Mouse (Mus musculus): ENCODE measurements around the gene Lrrc1. TPM values are rescaled to one million over a fixed set of nuclear protein-coding genes. Genes with fewer than 3 reads are reported as not detected.

Lrrc1 gene
- polyA plus RNA-seq, 1 experiment from 2014 or later: 14.9 TPM

GRCm38 (mm10) chr9:77382514-77382913 is 162.2 kb downstream of the Lrrc1 start:
- no peak overlapping the region for H3K9ac ChIP-seq (ENCODE audit: low read length)
- H3K36me3 ChIP-seq (ENCODE audit: control insufficient read depth, insufficient read depth, low read length): no peaks in the 10 kb centered on the region
- H3K27ac ChIP-seq (replicated peaks): no peak overlapping the region
- no peak overlapping the region for H3K4me2 ChIP-seq (replicated peaks; ENCODE audit: low read depth)
- H3K27me3 ChIP-seq (ENCODE audit: control insufficient read depth, insufficient read depth, low read length): no peaks in the 10 kb centered on the region
- ATAC-seq (ENCODE audit: low FRiP score, low TSS enrichment) (no peak), DNase-seq (ENCODE audit: low spot score) (no peak)
- H3K4me3 ChIP-seq (ENCODE audit: low read depth, low read length): no peak overlapping the region
- no peaks in the 10 kb centered on the region for H3K4me1 ChIP-seq (replicated peaks; ENCODE audit: control insufficient read depth, insufficient read depth)
- TF ChIP-seq CTCF (IDR thresholded peaks at IDR 0.05; ENCODE audit: low read depth) (no peak), EP300 (optimal IDR thresholded peaks at IDR 0.05) (no peak)
- 61% methylated on average over 3 of the region's 3 CpGs for WGBS
- H3K9me3 ChIP-seq (ENCODE audit: control insufficient read depth, low read length): no peaks in the 10 kb centered on the region

- no peak for ATAC-seq (ENCODE audit: low FRiP score, low TSS enrichment)
- WGBS: 7% methylated on average over 5 of the region's 5 CpGs
- no peaks in the 10 kb centered on the region for H3K36me3 ChIP-seq (ENCODE audit: control insufficient read depth, insufficient read depth, low read length)
- H3K27ac ChIP-seq (replicated peaks): no peak overlapping the region
- no peaks in the 10 kb centered on the region for H3K4me1 ChIP-seq (replicated peaks; ENCODE audit: control insufficient read depth, insufficient read depth)
- no peak overlapping the region for H3K4me3 ChIP-seq (ENCODE audit: low read depth, low read length)
- H3K4me2 ChIP-seq (replicated peaks; ENCODE audit: low read depth): no peak overlapping the region
- no peak overlapping the region for H3K9ac ChIP-seq (ENCODE audit: low read length)
- peak; percentile 79 for DNase-seq (ENCODE audit: low spot score)
- TF ChIP-seq CTCF (IDR thresholded peaks at IDR 0.05; ENCODE audit: low read depth) (peak; percentile 92), EP300 (optimal IDR thresholded peaks at IDR 0.05) (no peak)
- no peaks in the 10 kb centered on the region for H3K27me3 ChIP-seq (ENCODE audit: control insufficient read depth, insufficient read depth, low read length)
- no peaks in the 10 kb centered on the region for H3K9me3 ChIP-seq (ENCODE audit: control insufficient read depth, low read length)
Measured at GRCm38 (mm10) chr9:77381565-77381964, 163.1 kb downstream of the Lrrc1 start.

Small RNA genes lying within 50 kb of the gene (microRNA-seq; reads per million reads assigned to microRNA genes)
- not detected for gene Gm25250

Other genes with a start within 250 kb of the Lrrc1 start
- 0.32 and 0.73 TPM in 2 replicates for gene Mlip, start 191.9 kb downstream of the Lrrc1 start, polyA plus RNA-seq (2015; fragmentation: Nextera tagmentation; extraction: Ambion mirVana)
- gene Klhl31, start 91.6 kb upstream of the Lrrc1 start, polyA plus RNA-seq (2015; fragmentation: Nextera tagmentation; extraction: Ambion mirVana): 0.08 and 0.17 TPM in 2 replicates
- 18.1 and 20.2 TPM in 2 replicates for gene Gclc, start 209.7 kb upstream of the Lrrc1 start, polyA plus RNA-seq (2015; fragmentation: Nextera tagmentation; extraction: Ambion mirVana)

Measured in stomach, postnatal 0 days (tissue).